Mouse (Mus musculus): ENCODE measurements around the gene Mtx3. TPM values are rescaled to one million over a fixed set of nuclear protein-coding genes. Genes with fewer than 3 reads are reported as not detected.

Gene Mtx3
- total RNA-seq, 2 experiments from 2014 or later: 4.4 to 5.1 TPM

GRCm38 (mm10) chr13:92882986-92883720 lies 38.6 kb downstream of the Mtx3 start:
- no peak for DNase-seq

DNA sequence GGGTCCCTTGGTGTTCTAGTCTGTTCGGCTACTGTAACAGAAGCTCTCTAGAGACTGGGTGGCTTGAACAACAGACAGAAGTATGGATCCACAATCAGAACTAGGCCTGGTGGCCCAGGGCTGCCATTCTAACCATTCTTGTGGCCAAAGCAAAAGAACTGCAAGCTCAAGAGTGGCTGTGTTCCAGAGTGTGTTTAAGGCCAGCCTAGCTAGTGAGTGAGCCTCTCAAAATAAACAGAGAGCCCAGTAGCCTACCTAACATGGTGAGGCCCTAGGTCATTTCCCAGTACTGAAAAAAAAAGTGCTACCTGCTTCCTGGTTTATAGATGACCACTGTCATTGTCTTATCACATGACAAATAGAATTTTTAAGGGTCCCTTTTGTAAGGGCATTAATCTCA lies 39.6 kb downstream of the Mtx3 start:
- DNase-seq: no peak

GRCm38 (mm10) chr13:92884930-92885329 lies 40.4 kb downstream of the Mtx3 start:
- no peak for DNase-seq

DNA sequence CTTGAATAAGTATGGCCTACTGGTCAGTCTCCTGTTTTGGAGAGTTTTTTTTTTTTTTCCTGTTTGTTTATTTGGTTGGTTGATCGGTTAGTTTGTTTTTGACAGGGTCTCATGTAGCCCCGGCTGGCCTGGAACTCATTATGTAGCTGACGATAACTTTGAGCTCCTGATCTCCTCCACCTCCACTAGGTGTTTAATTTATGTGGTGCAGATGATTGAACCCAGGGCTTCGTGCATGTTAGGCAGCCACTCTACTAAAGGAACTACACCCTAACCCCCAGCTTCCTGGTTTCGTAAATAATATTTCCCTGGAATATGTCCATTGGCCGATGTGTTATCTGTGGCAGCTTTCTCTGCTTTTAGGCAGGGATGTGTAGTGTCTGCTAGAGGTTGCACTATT lies 54.5 kb downstream of the Mtx3 start:
- no peak for DNase-seq

- DNase-seq: peak; percentile 64 to 79
These were observed 58.7 kb downstream of the Mtx3 start for GRCm38 (mm10) chr13:92903291-92903690.

DNA sequence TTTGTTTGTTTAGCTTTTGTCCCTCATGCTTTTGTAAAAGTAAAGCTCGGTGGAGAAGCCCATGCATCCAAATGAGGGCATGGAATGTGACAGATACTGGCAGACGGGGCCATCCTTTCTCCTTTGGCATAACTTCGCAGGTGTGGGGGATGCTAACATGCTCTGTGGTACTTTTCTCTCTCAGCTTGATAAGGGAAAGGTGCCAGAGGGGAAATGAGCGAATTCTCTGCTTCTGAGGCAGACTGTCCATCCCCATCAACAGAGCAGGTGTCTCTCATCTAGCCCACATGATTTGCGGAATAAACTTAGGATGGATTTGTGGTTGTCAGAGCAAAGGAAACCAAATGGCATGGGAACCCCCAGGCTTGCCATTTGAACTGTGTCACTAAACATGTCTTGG lies 61.4 kb downstream of the Mtx3 start:
- no peak for DNase-seq

DNA sequence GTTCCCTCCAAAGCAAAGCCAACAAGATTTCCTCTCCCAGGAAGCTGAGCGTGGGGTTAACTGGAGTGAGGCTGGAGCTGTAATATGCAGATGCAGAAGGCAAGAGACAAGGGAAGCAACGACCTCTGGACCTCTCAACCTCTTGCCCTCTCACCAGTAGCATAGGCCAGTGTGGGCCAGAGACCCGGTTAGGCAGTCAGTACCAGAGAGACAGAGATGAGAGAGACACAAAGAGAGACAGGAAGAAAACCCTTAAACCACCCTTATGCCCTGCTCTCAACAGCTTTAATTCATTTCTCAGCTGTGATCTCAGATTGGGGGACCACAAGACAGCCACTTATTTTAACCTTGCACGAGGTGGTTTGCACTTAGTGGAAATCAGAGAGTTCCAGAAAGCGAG lies 62.8 kb downstream of the Mtx3 start:
- DNase-seq: no peak

Other genes with a start within 250 kb of the Mtx3 start
- 10 to 100 TPM; 10.2 to 12.4 TPM for gene Serinc5, start 233.7 kb upstream of the Mtx3 start, total RNA-seq (2021)
- 1 to 10 TPM; 4.5 to 5.3 TPM for gene Thbs4, start 49.9 kb upstream of the Mtx3 start, total RNA-seq (2021)

All from heart, adult 18-20 months (tissue).